In genomic region chr3:15331545-15331944, GRCm38 (mm10) we compare ENCODE assay signal across 37 mouse cellular contexts. TPM values are rescaled to one million over a fixed set of nuclear protein-coding genes. Genes with fewer than 3 reads are reported as not detected.
DNase-seq lines count a peak whose midpoint lies in the region; ATAC-seq and TF ChIP-seq lines count a peak whose summit lies in the region.
"Had no signal": no experiment of that assay in that cellular context is flagged by ENCODE, and none has a peak within 500 bp of the region (broad histone marks: within the 10 kb centered on the region; RNA-seq: fewer than 3 reads in every experiment).

No protein-coding gene starts in this region.

- TF ChIP-seq CTCF in liver, postnatal 0 days (IDR thresholded peaks at IDR 0.05; ENCODE audit: low read depth): no peak
- TF ChIP-seq CTCF in intestine, postnatal 0 days (IDR thresholded peaks at IDR 0.05; ENCODE audit: low read depth): no peak

- 44% methylated on average over 3 of the region's 3 CpGs for WGBS in liver, embryonic 16.5 days (ENCODE audit: insufficient replicate concordance)
- 66% methylated on average over 3 of the region's 3 CpGs for WGBS in liver, embryonic 11.5 days
- 45% methylated on average over 3 of the region's 3 CpGs for WGBS in liver, postnatal 0 days (ENCODE audit: insufficient replicate concordance)
- WGBS in intestine, postnatal 0 days: 61% methylated on average over 3 of the region's 3 CpGs

- H3K4me2 ChIP-seq in liver, embryonic 16.5 days (ENCODE audit: low read depth, low read length): no peak overlapping the region
- H3K4me2 ChIP-seq in liver, embryonic 11.5 days: no peak overlapping the region
- no peak overlapping the region for H3K4me2 ChIP-seq in liver, postnatal 0 days (ENCODE audit: low read depth, low read length)
- H3K4me2 ChIP-seq in intestine, postnatal 0 days (replicated peaks; ENCODE audit: low read depth): no peak overlapping the region
- H3K4me2 ChIP-seq: embryonic facial prominence, embryonic 12.5 days; heart, embryonic 13.5 days; limb, embryonic 15.5 days; lung, embryonic 14.5 days; midbrain, embryonic 15.5 days had no signal

- no peaks in the 10 kb centered on the region for H3K27me3 ChIP-seq in liver, embryonic 16.5 days (ENCODE audit: control insufficient read depth, insufficient read depth, low read depth, low read length)
- no peaks in the 10 kb centered on the region for H3K27me3 ChIP-seq in liver, embryonic 11.5 days (replicated peaks; ENCODE audit: control insufficient read depth, insufficient read depth, low read length)
- H3K27me3 ChIP-seq in liver, postnatal 0 days (ENCODE audit: insufficient read depth, low read length): no peaks in the 10 kb centered on the region
- H3K27me3 ChIP-seq in intestine, postnatal 0 days (replicated peaks; ENCODE audit: control insufficient read depth, insufficient read depth, low read length): no peaks in the 10 kb centered on the region
- H3K27me3 ChIP-seq: CH12.LX; embryonic facial prominence, embryonic 12.5 days; heart, embryonic 13.5 days; limb, embryonic 15.5 days; midbrain, embryonic 15.5 days had no signal

- H3K9ac ChIP-seq in liver, embryonic 16.5 days (ENCODE audit: low read depth, low read length): no peak overlapping the region
- H3K9ac ChIP-seq in liver, embryonic 11.5 days (ENCODE audit: low read depth, low read length): no peak overlapping the region
- no peak overlapping the region for H3K9ac ChIP-seq in liver, postnatal 0 days (replicated peaks)
- no peak overlapping the region for H3K9ac ChIP-seq in intestine, postnatal 0 days (ENCODE audit: low read depth, low read length)
- H3K9ac ChIP-seq: embryonic facial prominence, embryonic 12.5 days; heart, embryonic 13.5 days; limb, embryonic 15.5 days; lung, embryonic 14.5 days; midbrain, embryonic 15.5 days had no signal

- TF ChIP-seq EP300 in liver, postnatal 0 days (IDR thresholded peaks at IDR 0.05; ENCODE audit: low read depth): no peak

- DNase-seq in liver, embryonic 11.5 days (ENCODE audit: low spot score): no peak
- no peak for DNase-seq in liver, postnatal 0 days
- no peak for DNase-seq in urinary bladder, adult 2 months (ENCODE audit: low spot score)
- DNase-seq: adrenal gland, adult 2 months; adrenal gland, postnatal 36 days; cerebellum, adult 9-10 months; cerebellum, postnatal 36 days; embryo, embryonic 11 days; gastrocnemius, postnatal 14 days; heart, adult 2 months; heart, postnatal 10 days; kidney, adult 2 months; kidney, postnatal 4 days; lung, embryonic 14.5 days; thymus, postnatal 4 days had no signal

- no peaks in the 10 kb centered on the region for H3K36me3 ChIP-seq in liver, embryonic 16.5 days (ENCODE audit: control insufficient read depth, insufficient read depth)
- no peaks in the 10 kb centered on the region for H3K36me3 ChIP-seq in liver, embryonic 11.5 days (ENCODE audit: control insufficient read depth, insufficient read depth, low read length)
- H3K36me3 ChIP-seq in liver, postnatal 0 days (replicated peaks; ENCODE audit: insufficient read depth, low read length): no peaks in the 10 kb centered on the region
- no peaks in the 10 kb centered on the region for H3K36me3 ChIP-seq in intestine, postnatal 0 days (ENCODE audit: control insufficient read depth, insufficient read depth)
- H3K36me3 ChIP-seq: embryonic facial prominence, embryonic 12.5 days; heart, embryonic 13.5 days; hindbrain, embryonic 10.5 days; limb, embryonic 10.5 days; limb, embryonic 15.5 days; midbrain, embryonic 10.5 days; midbrain, embryonic 15.5 days had no signal

- H3K4me3 ChIP-seq in liver, embryonic 16.5 days (ENCODE audit: low read depth, low read length): no peak overlapping the region
- no peak overlapping the region for H3K4me3 ChIP-seq in liver, embryonic 11.5 days (ENCODE audit: low read depth, low read length)
- no peak overlapping the region for H3K4me3 ChIP-seq in liver, postnatal 0 days (ENCODE audit: low read depth, low read length)
- H3K4me3 ChIP-seq in intestine, postnatal 0 days (ENCODE audit: low read depth, low read length): no peak overlapping the region
- H3K4me3 ChIP-seq: embryonic facial prominence, embryonic 12.5 days; heart, adult 2 months; heart, embryonic 13.5 days; hindbrain, embryonic 10.5 days; limb, embryonic 10.5 days; limb, embryonic 15.5 days; midbrain, embryonic 10.5 days; midbrain, embryonic 15.5 days had no signal

- ATAC-seq in liver, embryonic 16.5 days (ENCODE audit: low read depth): peak; percentile 62
- no peak for ATAC-seq in liver, embryonic 11.5 days (replicated peaks; ENCODE audit: low FRiP score)
- ATAC-seq in common myeloid progenitor, adult 5-6 weeks (replicated peaks; ENCODE audit: low read depth, poor library complexity, severe bottlenecking): peak; percentile 80
- peak; percentile 58 for ATAC-seq in liver, postnatal 0 days
- ATAC-seq in intestine, postnatal 0 days: no peak
- ATAC-seq: activated CD4-positive, CD25-positive, alpha-beta regulatory T cell, adult 4 months; forebrain, embryonic 14.5 days; hindbrain, embryonic 16.5 days; midbrain, embryonic 15.5 days had no signal

- no peaks in the 10 kb centered on the region for H3K4me1 ChIP-seq in liver, embryonic 16.5 days (ENCODE audit: control insufficient read depth, low read depth, low read length)
- H3K4me1 ChIP-seq in liver, embryonic 11.5 days (replicated peaks; ENCODE audit: control insufficient read depth, insufficient read depth, low read length): no peaks in the 10 kb centered on the region
- H3K4me1 ChIP-seq in liver, postnatal 0 days (ENCODE audit: insufficient read depth): no peaks in the 10 kb centered on the region
- no peaks in the 10 kb centered on the region for H3K4me1 ChIP-seq in intestine, postnatal 0 days (replicated peaks; ENCODE audit: control insufficient read depth, insufficient read depth, low read length)
- H3K4me1 ChIP-seq: embryonic facial prominence, embryonic 12.5 days; heart, embryonic 13.5 days; hindbrain, embryonic 10.5 days; limb, embryonic 10.5 days; limb, embryonic 15.5 days; midbrain, embryonic 10.5 days; midbrain, embryonic 15.5 days had no signal

- no peak overlapping the region for H3K27ac ChIP-seq in liver, embryonic 16.5 days (ENCODE audit: low read length)
- H3K27ac ChIP-seq in liver, embryonic 11.5 days (ENCODE audit: low read depth, low read length): no peak overlapping the region
- peak overlapping the region; percentile 34 for H3K27ac ChIP-seq in liver, postnatal 0 days (ENCODE audit: low read depth)
- H3K27ac ChIP-seq in intestine, postnatal 0 days (ENCODE audit: low read depth, low read length): no peak overlapping the region
- H3K27ac ChIP-seq: embryonic facial prominence, embryonic 12.5 days; heart, adult 2 months; heart, embryonic 13.5 days; hindbrain, embryonic 10.5 days; limb, embryonic 10.5 days; limb, embryonic 15.5 days; macrophage; midbrain, embryonic 10.5 days; midbrain, embryonic 15.5 days had no signal

- H3K9me3 ChIP-seq in liver, embryonic 16.5 days (replicated peaks; ENCODE audit: control insufficient read depth, low read length): no peaks in the 10 kb centered on the region
- no peaks in the 10 kb centered on the region for H3K9me3 ChIP-seq in liver, embryonic 11.5 days (ENCODE audit: control insufficient read depth, low read length)
- H3K9me3 ChIP-seq in liver, postnatal 0 days (ENCODE audit: low read length): 0 out of 2 replicates have a peak, but pooled peaks cover 2% of the 10 kb centered on the region
- H3K9me3 ChIP-seq in intestine, postnatal 0 days (ENCODE audit: control insufficient read depth): no peaks in the 10 kb centered on the region
- H3K9me3 ChIP-seq: embryonic facial prominence, embryonic 12.5 days; limb, embryonic 15.5 days; midbrain, embryonic 15.5 days had no signal

RNA-seq across cellular contexts. Expression of gene Gm9733, which starts 0.6 kb away (rescaled TPM):
- 0.53 and 1.3 TPM in 2 replicates for polyA plus RNA-seq in liver, embryonic 16.5 days (2015; fragmentation: Nextera tagmentation; extraction: Ambion mirVana)
- not detected in 2 replicates for polyA plus RNA-seq in liver, embryonic 11.5 days (2014; fragmentation: Nextera tagmentation; extraction: Ambion mirVana)
- not detected in 2 replicates for total RNA-seq in common myeloid progenitor, adult 5-6 weeks (2017)
- 1.2 TPM in 2 replicates for polyA plus RNA-seq in liver, postnatal 0 days (2015; fragmentation: Nextera tagmentation; extraction: Ambion mirVana)
- polyA plus RNA-seq in urinary bladder, adult 2 months (2012; rRNA removed): 0.31 and 0.34 TPM in 2 replicates
- not detected in 2 replicates for polyA plus RNA-seq in intestine, postnatal 0 days (2015; fragmentation: Nextera tagmentation; extraction: Ambion mirVana)
- total RNA-seq: adrenal gland, adult 2 months; adrenal gland, postnatal 36 days; CH12.LX; ES-E14; gastrocnemius, postnatal 14 days; heart, adult 2 months; heart, postnatal 10 days; left cerebral cortex, postnatal 10 days had no signal
- polyA plus RNA-seq: activated CD4-positive, CD25-positive, alpha-beta regulatory T cell, adult 4 months; adrenal gland, adult 2 months; C2C12; embryonic facial prominence, embryonic 12.5 days; forebrain, embryonic 14.5 days; heart, embryonic 13.5 days; hindbrain, embryonic 10.5 days; hindbrain, embryonic 16.5 days; intestine, embryonic 14.5 days; kidney, embryonic 16.5 days; limb, embryonic 10.5 days; limb, embryonic 15.5 days; lung, embryonic 14.5 days; macrophage; midbrain, embryonic 10.5 days; midbrain, embryonic 15.5 days; neural tube, embryonic 11.5 days; thymus, postnatal 0 days had no signal

Comparison
In these comparisons a context has a peak if more than half of its experiments do, and no peak if none do; other contexts are left out.
1. ATAC-seq: peak in liver, embryonic 16.5 days (single experiment), common myeloid progenitor, adult 5-6 weeks (single experiment) and liver, postnatal 0 days (single experiment); none in liver, embryonic 11.5 days (single experiment) and intestine, postnatal 0 days (single experiment).